Mouse (Mus musculus) intestine, embryonic 16.5 days (tissue): ENCODE measurements around the gene Btn1a1. TPM values are rescaled to one million over a fixed set of nuclear protein-coding genes. Genes with fewer than 3 reads are reported as not detected.

Experiments
- ATAC-seq: fragments of 200-750 bp; cut with Nextera tagmentation; 2 replicates; pipeline ENCODE4 v1.8.0; 2017; ENCODE audit warnings: moderate TSS enrichment, moderate library complexity
- H3K27ac ChIP-seq: fragments of 300-500 bp; sonication (generic); 2 replicates; pipeline ENCODE4 v1.5.1; 2014; ENCODE audit warnings: mild to moderate bottlenecking, low read length
- H3K27me3 ChIP-seq: fragments of 300-500 bp; sonication (generic); replicated peaks from 2 replicates; pipeline ENCODE4 v1.6.1; 2014; ENCODE audit warnings: low read length, control low read depth, mixed read lengths; ENCODE audit not compliant: control insufficient read depth, insufficient read depth
- H3K36me3 ChIP-seq: fragments of 300-500 bp; sonication (generic); 2 replicates; pipeline ENCODE4 v1.6.1; 2014; ENCODE audit warnings: low read length, control low read depth; ENCODE audit not compliant: control insufficient read depth, insufficient read depth
- H3K4me1 ChIP-seq: fragments of 300-500 bp; sonication (generic); 2 replicates; pipeline ENCODE4 v1.6.1; 2014; ENCODE audit warnings: low read length, control low read depth, mixed read lengths; ENCODE audit not compliant: control insufficient read depth, insufficient read depth
- H3K4me2 ChIP-seq: fragments of 300-500 bp; sonication (generic); 2 replicates; pipeline ENCODE4 v1.6.1; 2014; ENCODE audit warnings: low read depth, low read length, control low read depth
- H3K4me3 ChIP-seq: fragments of 300-500 bp; sonication (generic); 2 replicates; pipeline ENCODE4 v1.5.1; 2014; ENCODE audit warnings: mild to moderate bottlenecking, low read length
- H3K9ac ChIP-seq: fragments of 300-500 bp; sonication (generic); 2 replicates; pipeline ENCODE4 v1.6.1; 2014; ENCODE audit warnings: low read depth, low read length
- H3K9me3 ChIP-seq: fragments of 300-500 bp; sonication (generic); 2 replicates; pipeline ENCODE4 v1.6.1; 2016; ENCODE audit warnings: low read length, control low read depth; ENCODE audit not compliant: control insufficient read depth
- WGBS: fragments of 180-500 bp; shearing (Covaris S2); extraction: QIAGEN DNeasy Blood & Tissue Kit; methylation state at CpG from one replicate; pipeline ENCODE4 v1.1.7; 2014; 5-methylcytosine and 5-hydroxymethylcytosine counted together
- polyA plus RNA-seq: library from polyadenylated mRNA; unstranded; fragments of >200 nt; fragmentation: Nextera tagmentation; extraction: Ambion mirVana; gene quantifications from 2 replicates; pipeline ENCODE4 v1.2.1, GENCODE M21; 2015

The Btn1a1 gene
- polyA plus RNA-seq, 1 experiment from 2014 or later = 0.11 TPM

- Histone ChIP-seq H3K36me3 (no peaks in the 10 kb centered on the region), H3K27me3 (no peaks in the 10 kb centered on the region), H3K27ac (peak overlapping the region; percentile 43), H3K4me2 (peak overlapping the region; percentile 72), H3K4me1 (peaks cover 8% of the 10 kb centered on the region), H3K9ac (peak overlapping the region; percentile 57), H3K9me3 (no peaks in the 10 kb centered on the region), H3K4me3 (peak overlapping the region; percentile 70)
- ATAC-seq = peak; percentile 57
- WGBS = under 1% methylated on average over 16 of the region's 16 CpGs
Observed at GRCm38 (mm10) chr13:23446498-23446952, 19.2 kb downstream of the Btn1a1 start.

- Histone ChIP-seq H3K4me1 (peaks cover 8% of the 10 kb centered on the region), H3K4me3 (peak overlapping the region; percentile 70), H3K4me2 (peak overlapping the region; percentile 72), H3K27ac (peak overlapping the region; percentile 97), H3K27me3 (no peaks in the 10 kb centered on the region), H3K9ac (peak overlapping the region; percentile 80), H3K9me3 (no peaks in the 10 kb centered on the region), H3K36me3 (no peaks in the 10 kb centered on the region)
- WGBS = under 1% methylated on average over 55 of the region's 55 CpGs
- peak; percentile 93 for ATAC-seq
Observed at GRCm38 (mm10) chr13:23445561-23446320, 20.0 kb downstream of the Btn1a1 start.

- no peaks in the 10 kb centered on the region for H3K27me3 ChIP-seq
- peak overlapping the region; percentile 97 for H3K27ac ChIP-seq
- H3K36me3 ChIP-seq = no peaks in the 10 kb centered on the region
- H3K4me3 ChIP-seq = peak overlapping the region; percentile 70
- H3K4me2 ChIP-seq = peak overlapping the region; percentile 72
- ATAC-seq = no peak
- H3K9me3 ChIP-seq = no peaks in the 10 kb centered on the region
- H3K4me1 ChIP-seq = peaks cover 8% of the 10 kb centered on the region
- peak overlapping the region; percentile 80 for H3K9ac ChIP-seq
- WGBS = 3% methylated on average over 10 of the region's 10 CpGs
Observed at GRCm38 (mm10) chr13:23445156-23445555, 20.5 kb downstream of the Btn1a1 start.

- Histone ChIP-seq H3K9ac (no peak overlapping the region), H3K36me3 (no peaks in the 10 kb centered on the region), H3K9me3 (no peaks in the 10 kb centered on the region), H3K4me2 (peak overlapping the region; percentile 72), H3K4me1 (peaks cover 8% of the 10 kb centered on the region), H3K4me3 (no peak overlapping the region), H3K27ac (no peak overlapping the region), H3K27me3 (no peaks in the 10 kb centered on the region)
- ATAC-seq = no peak
- 53% methylated on average over 5 of the region's 5 CpGs for WGBS
Observed at GRCm38 (mm10) chr13:23444451-23444850, 21.2 kb downstream of the Btn1a1 start.

- no peak overlapping the region for H3K9ac ChIP-seq
- H3K4me1 ChIP-seq = peaks cover 10% of the 10 kb centered on the region
- no peak overlapping the region for H3K4me2 ChIP-seq
- ATAC-seq = no peak
- no peak overlapping the region for H3K27ac ChIP-seq
- no peak overlapping the region for H3K4me3 ChIP-seq
- no peaks in the 10 kb centered on the region for H3K27me3 ChIP-seq
- H3K36me3 ChIP-seq = no peaks in the 10 kb centered on the region
- WGBS = 69% methylated on average over 10 of the region's 10 CpGs
- no peaks in the 10 kb centered on the region for H3K9me3 ChIP-seq
Observed at GRCm38 (mm10) chr13:23439901-23440300, 25.8 kb downstream of the Btn1a1 start.

- WGBS = under 1% methylated on average over 7 of the region's 7 CpGs
- H3K9me3 ChIP-seq = no peaks in the 10 kb centered on the region
- no peak overlapping the region for H3K9ac ChIP-seq
- no peaks in the 10 kb centered on the region for H3K27me3 ChIP-seq
- no peak for ATAC-seq
- H3K4me1 ChIP-seq = peaks cover 6% of the 10 kb centered on the region; the same call in 1 of the 2 replicates
- no peaks in the 10 kb centered on the region for H3K36me3 ChIP-seq
- H3K27ac ChIP-seq = no peak overlapping the region
- H3K4me3 ChIP-seq = peak overlapping the region; percentile 65
- H3K4me2 ChIP-seq = peak overlapping the region; percentile 74
Observed at GRCm38 (mm10) chr13:23438521-23438920, 27.2 kb downstream of the Btn1a1 start.

- peak; percentile 86 for ATAC-seq
- H3K4me3 ChIP-seq = peak overlapping the region; percentile 65
- H3K36me3 ChIP-seq = no peaks in the 10 kb centered on the region
- H3K4me1 ChIP-seq = peaks cover 8% of the 10 kb centered on the region; the same call in 1 of the 2 replicates
- peak overlapping the region; percentile 83; the same call in 1 of the 2 replicates for H3K27ac ChIP-seq
- WGBS = under 1% methylated on average over 17 of the region's 17 CpGs
- peak overlapping the region; percentile 68; the same call in 1 of the 2 replicates for H3K9ac ChIP-seq
- H3K4me2 ChIP-seq = peak overlapping the region; percentile 74
- H3K27me3 ChIP-seq = no peaks in the 10 kb centered on the region
- no peaks in the 10 kb centered on the region for H3K9me3 ChIP-seq
Observed at GRCm38 (mm10) chr13:23437908-23438307, 27.8 kb downstream of the Btn1a1 start.

GRCm38 (mm10) chr13:23436861-23437822, 28.6 kb downstream of the Btn1a1 start:
- Histone ChIP-seq H3K4me2 (peak overlapping the region; percentile 74), H3K9ac (peak overlapping the region; percentile 68), H3K4me3 (peak overlapping the region; percentile 65), H3K36me3 (no peaks in the 10 kb centered on the region), H3K4me1 (peaks cover 8% of the 10 kb centered on the region; the same call in 1 of the 2 replicates), H3K27me3 (no peaks in the 10 kb centered on the region), H3K27ac (peak overlapping the region; percentile 83), H3K9me3 (no peaks in the 10 kb centered on the region)
- peak; percentile 36 for ATAC-seq
- WGBS = under 1% methylated on average over 32 of the region's 32 CpGs

- WGBS = under 1% methylated on average over 11 of the region's 11 CpGs
- Histone ChIP-seq H3K27me3 (no peaks in the 10 kb centered on the region), H3K36me3 (no peaks in the 10 kb centered on the region), H3K4me2 (peak overlapping the region; percentile 71; the same call in 1 of the 2 replicates), H3K27ac (no peak overlapping the region), H3K4me1 (peaks cover 8% of the 10 kb centered on the region; the same call in 1 of the 2 replicates), H3K9me3 (no peaks in the 10 kb centered on the region), H3K4me3 (peak overlapping the region; percentile 58), H3K9ac (no peak overlapping the region)
- ATAC-seq = no peak
Observed at GRCm38 (mm10) chr13:23436231-23436661, 29.5 kb downstream of the Btn1a1 start.
